Mouse (Mus musculus): ENCODE data around the gene Adam8.

Gene Adam8

DNA sequence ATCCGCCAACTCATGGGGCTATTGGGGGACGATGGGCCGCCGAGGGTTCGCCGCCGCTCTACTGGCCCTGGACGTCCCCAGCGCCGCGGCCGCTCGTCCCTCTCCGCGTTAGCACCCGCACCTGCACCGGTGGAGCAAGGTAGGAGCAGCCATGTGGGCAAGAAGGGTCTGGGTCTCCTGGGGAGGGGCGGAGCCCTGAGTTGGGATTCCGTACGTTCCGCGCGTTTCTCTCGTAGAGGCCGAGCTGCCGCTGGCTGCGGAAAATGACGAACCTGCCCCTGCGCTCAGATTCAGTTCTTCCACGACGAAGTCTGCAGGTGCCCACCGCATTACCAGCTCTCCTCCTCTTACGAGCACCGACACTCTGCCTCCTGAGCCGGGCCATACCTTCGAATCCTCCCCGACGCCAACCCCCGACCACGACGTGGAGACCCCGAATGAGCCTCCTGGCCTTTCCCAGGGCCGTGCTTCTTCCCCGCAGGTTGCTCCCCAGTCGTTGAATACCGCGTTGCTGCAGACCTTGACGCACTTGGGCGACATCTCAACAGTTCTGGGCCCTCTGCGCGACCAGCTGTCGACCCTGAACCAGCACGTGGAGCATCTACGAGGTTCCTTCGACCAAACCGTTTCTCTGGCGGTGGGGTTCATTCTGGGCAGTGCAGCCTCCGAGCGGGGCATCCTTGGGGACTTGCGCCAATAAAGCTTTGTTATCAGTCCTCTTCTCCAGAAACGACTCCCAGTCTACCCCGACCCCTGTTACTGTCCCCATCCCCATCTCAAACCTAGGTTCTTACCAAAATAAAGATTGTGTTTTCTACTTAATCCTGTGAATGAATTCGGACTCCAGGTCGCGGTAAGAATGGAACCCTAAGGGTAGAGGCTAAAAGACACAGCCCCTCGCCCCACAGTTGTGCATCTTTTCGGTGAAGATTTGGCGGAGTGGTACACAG, 47.8 kb downstream of the Adam8 start:
- DNase-seq, result no peak

- DNase-seq, result peak; percentile 15
Observed at GRCm38 (mm10) chr7:139943674-139944281, 48.6 kb downstream of the Adam8 start, which contains the start of gene Utf1. TSS of gene Utf1 (plus strand) at chr7:139943789.

- DNase-seq, result no peak
Observed at GRCm38 (mm10) chr7:139940476-139941209, 51.7 kb downstream of the Adam8 start.

DNA sequence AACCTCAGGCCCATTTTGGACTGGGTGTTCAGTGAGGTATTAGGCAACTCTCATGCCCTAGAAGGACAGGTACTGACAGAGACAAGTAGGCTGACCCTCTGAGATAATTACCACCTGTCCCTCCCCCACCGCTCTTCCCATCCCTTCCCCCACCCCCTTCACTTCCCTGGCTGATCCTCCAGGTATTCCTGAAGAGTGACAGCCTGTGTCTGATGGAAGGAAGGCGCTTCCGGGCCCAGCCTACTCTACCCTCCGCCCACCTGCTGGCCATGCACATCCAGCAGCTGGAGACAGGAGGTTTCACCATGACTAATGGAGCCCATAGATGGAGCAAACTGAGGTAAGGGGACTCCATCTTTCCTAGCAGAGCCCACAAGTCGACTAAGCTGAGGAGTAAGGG, 54.6 kb downstream of the Adam8 start:
- no peak for DNase-seq

GRCm38 (mm10) chr7:139937138-139937537, 55.2 kb downstream of the Adam8 start:
- no peak for DNase-seq

GRCm38 (mm10) chr7:139936705-139937104, 55.7 kb downstream of the Adam8 start:
- DNase-seq, result no peak

- DNase-seq, result peak; percentile 43
Observed at GRCm38 (mm10) chr7:139930732-139931131, 61.6 kb downstream of the Adam8 start.

Measured in lung, postnatal 14 days (tissue).